Mouse (Mus musculus): ENCODE measurements around the gene Sarnp. TPM values are rescaled to one million over a fixed set of nuclear protein-coding genes. Genes with fewer than 3 reads are reported as not detected.

Gene Sarnp
- total and polyA plus RNA-seq, 2 experiments from 2014 or later: 24.3 to 126 TPM

GRCm38 (mm10) chr10:128895437-128895836 is 78.3 kb downstream of the Sarnp start:
- peak overlapping the region; percentile 65; the same call in 1 of the 2 replicates for H3K27ac ChIP-seq

GRCm38 (mm10) chr10:128895952-128896693 is 79.0 kb downstream of the Sarnp start:
- H3K27me3 ChIP-seq (ENCODE audit: insufficient read depth, low read length): no peaks in the 10 kb centered on the region
- WGBS: 2% methylated on average over 17 of the region's 17 CpGs
- H3K9me3 ChIP-seq (ENCODE audit: low read length): no peaks in the 10 kb centered on the region
- H3K4me2 ChIP-seq (ENCODE audit: low read depth, low read length): peak overlapping the region; percentile 50
- H3K9ac ChIP-seq (replicated peaks; ENCODE audit: low read length): peak overlapping the region; percentile 13; the same call in 1 of the 2 replicates
- H3K4me3 ChIP-seq (ENCODE audit: low read length): peak overlapping the region; percentile 19
- ATAC-seq (peak; percentile 82), DNase-seq (ENCODE audit: low spot score) (peak; percentile 84)
- TF ChIP-seq CTCF (IDR thresholded peaks at IDR 0.05; ENCODE audit: low read depth): no peak
- no peaks in the 10 kb centered on the region for H3K36me3 ChIP-seq (ENCODE audit: insufficient read depth, low read length)
- peak overlapping the region; percentile 65 for H3K27ac ChIP-seq
- H3K4me1 ChIP-seq (ENCODE audit: insufficient read depth, low read length): peaks cover 17% of the 10 kb centered on the region

More at GRCm38 (mm10) chr10:128895437-128895836, 78.3 kb downstream of the Sarnp start:
- peak; percentile 96 for DNase-seq (ENCODE audit: low spot score)
- peak; percentile 36 for ATAC-seq
- TF ChIP-seq CTCF (IDR thresholded peaks at IDR 0.05; ENCODE audit: low read depth): peak; percentile 81
- no peaks in the 10 kb centered on the region for H3K36me3 ChIP-seq (ENCODE audit: insufficient read depth, low read length)
- peak overlapping the region; percentile 50 for H3K4me2 ChIP-seq (ENCODE audit: low read depth, low read length)
- H3K4me3 ChIP-seq (ENCODE audit: low read length): peak overlapping the region; percentile 19; the same call in 1 of the 2 replicates
- no peaks in the 10 kb centered on the region for H3K27me3 ChIP-seq (ENCODE audit: insufficient read depth, low read length)
- peaks cover 20% of the 10 kb centered on the region for H3K4me1 ChIP-seq (ENCODE audit: insufficient read depth, low read length)
- no peak overlapping the region for H3K9ac ChIP-seq (replicated peaks; ENCODE audit: low read length)
- WGBS: under 1% methylated on average over 9 of the region's 9 CpGs
- no peaks in the 10 kb centered on the region for H3K9me3 ChIP-seq (ENCODE audit: low read length)

- TF ChIP-seq CTCF (IDR thresholded peaks at IDR 0.05; ENCODE audit: low read depth): no peak
- DNase-seq (ENCODE audit: low spot score): no peak
- H3K9ac ChIP-seq (replicated peaks; ENCODE audit: low read length): peak overlapping the region; percentile 13; the same call in 1 of the 2 replicates
- H3K4me2 ChIP-seq (ENCODE audit: low read depth, low read length): peak overlapping the region; percentile 50
- no peak overlapping the region for H3K4me3 ChIP-seq (ENCODE audit: low read length)
- no peaks in the 10 kb centered on the region for H3K36me3 ChIP-seq (ENCODE audit: insufficient read depth, low read length)
- no peaks in the 10 kb centered on the region for H3K27me3 ChIP-seq (ENCODE audit: insufficient read depth, low read length)
- no peaks in the 10 kb centered on the region for H3K9me3 ChIP-seq (ENCODE audit: low read length)
- 0 out of 2 replicates have a peak overlapping the region, but pooled peaks have one; percentile 65 for H3K27ac ChIP-seq
- ATAC-seq: no peak
- H3K4me1 ChIP-seq (ENCODE audit: insufficient read depth, low read length): peaks cover 17% of the 10 kb centered on the region
- WGBS: 48% methylated on average over 1 of the region's 1 CpGs
Measured at GRCm38 (mm10) chr10:128896807-128897206, 79.7 kb downstream of the Sarnp start.

- Histone ChIP-seq H3K36me3 (ENCODE audit: insufficient read depth, low read length) (no peaks in the 10 kb centered on the region), H3K4me2 (ENCODE audit: low read depth, low read length) (no peak overlapping the region), H3K9ac (replicated peaks; ENCODE audit: low read length) (no peak overlapping the region), H3K4me1 (ENCODE audit: insufficient read depth, low read length) (peaks cover 14% of the 10 kb centered on the region), H3K27ac (0 out of 2 replicates have a peak overlapping the region, but pooled peaks have one; percentile 16), H3K27me3 (ENCODE audit: insufficient read depth, low read length) (no peaks in the 10 kb centered on the region), H3K9me3 (ENCODE audit: low read length) (no peaks in the 10 kb centered on the region), H3K4me3 (ENCODE audit: low read length) (no peak overlapping the region)
- ATAC-seq: no peak
- WGBS: 12% methylated on average over 1 of the region's 1 CpGs
- TF ChIP-seq CTCF (IDR thresholded peaks at IDR 0.05; ENCODE audit: low read depth): no peak
- DNase-seq (ENCODE audit: low spot score): peak; percentile 42
Measured at GRCm38 (mm10) chr10:128897501-128897900, 80.4 kb downstream of the Sarnp start.

GRCm38 (mm10) chr10:128899759-128900490 is 82.8 kb downstream of the Sarnp start:
- H3K4me2 ChIP-seq (ENCODE audit: low read depth, low read length): no peak overlapping the region
- peaks cover 13% of the 10 kb centered on the region; the same call in 1 of the 2 replicates for H3K4me1 ChIP-seq (ENCODE audit: insufficient read depth, low read length)
- H3K9ac ChIP-seq (replicated peaks; ENCODE audit: low read length): no peak overlapping the region
- no peaks in the 10 kb centered on the region for H3K27me3 ChIP-seq (ENCODE audit: insufficient read depth, low read length)
- no peak for TF ChIP-seq CTCF (IDR thresholded peaks at IDR 0.05; ENCODE audit: low read depth)
- WGBS: 81% methylated on average over 6 of the region's 6 CpGs
- H3K4me3 ChIP-seq (ENCODE audit: low read length): no peak overlapping the region
- DNase-seq (ENCODE audit: low spot score) (no peak), ATAC-seq (no peak)
- H3K27ac ChIP-seq: no peak overlapping the region
- H3K36me3 ChIP-seq (ENCODE audit: insufficient read depth, low read length): no peaks in the 10 kb centered on the region
- H3K9me3 ChIP-seq (ENCODE audit: low read length): no peaks in the 10 kb centered on the region

- Histone ChIP-seq H3K9me3 (ENCODE audit: low read length) (no peaks in the 10 kb centered on the region), H3K36me3 (ENCODE audit: insufficient read depth, low read length) (no peaks in the 10 kb centered on the region), H3K27ac (no peak within 1 kb of the TSS), H3K27me3 (ENCODE audit: insufficient read depth, low read length) (no peaks in the 10 kb centered on the region), H3K9ac (replicated peaks; ENCODE audit: low read length) (no peak within 1 kb of the TSS), H3K4me1 (ENCODE audit: insufficient read depth, low read length) (peaks cover 13% of the 10 kb centered on the region; the same call in 1 of the 2 replicates), H3K4me2 (ENCODE audit: low read depth, low read length) (no peak within 1 kb of the TSS), H3K4me3 (ENCODE audit: low read length) (no peak within 1 kb of the TSS)
- no peak for ATAC-seq
- no peak for TF ChIP-seq CTCF (IDR thresholded peaks at IDR 0.05; ENCODE audit: low read depth)
- 93% methylated on average over 3 of the region's 3 CpGs for WGBS
- DNase-seq (ENCODE audit: low spot score): no peak
Measured at GRCm38 (mm10) chr10:128900698-128901097, 83.6 kb downstream of the Sarnp start, which contains the start of gene Cd63. Cd63 (plus strand) TSS chr10:128900989.

All from hindbrain, postnatal 0 days (tissue).